Mouse (Mus musculus) bone marrow macrophage, adult 2 months (primary cell): Measurements from ENCODE around the gene N4bp2l2. TPM values are rescaled to one million over a fixed set of nuclear protein-coding genes. Genes with fewer than 3 reads are reported as not detected.

Experiments used
- H3K27ac ChIP-seq: 2 replicates; pipeline ENCODE4 v1.5.1; 2012; ENCODE audit warnings: low read depth, low read length; ENCODE audit not compliant: insufficient read depth
- H3K4me1 ChIP-seq: 2 replicates; pipeline ENCODE4 v1.6.1; 2012; ENCODE audit warnings: low read length; ENCODE audit not compliant: control insufficient read depth, insufficient read depth
- H3K4me3 ChIP-seq: 2 replicates; pipeline ENCODE4 v1.5.1; 2012; ENCODE audit warnings: mild to moderate bottlenecking, low read length, moderate library complexity; ENCODE audit not compliant: insufficient read depth
- CTCF ChIP-seq: IDR thresholded peaks from 2 replicates; pipeline ENCODE4 v1.5.1; 2012; ENCODE audit warnings: low read depth, mild to moderate bottlenecking, low read length, moderate library complexity
- POLR2A ChIP-seq: IDR thresholded peaks from 2 replicates; pipeline ENCODE4 v1.6.1; 2012; ENCODE audit warnings: mild to moderate bottlenecking, low read depth, low read length, borderline replicate concordance
- polyA plus RNA-seq: library from polyadenylated mRNA; stranded (reverse); fragments of >200 nt; gene quantifications from 2 replicates; pipeline ENCODE4 v1.2.4, GENCODE M21; 2012; ENCODE audit not compliant: missing spikeins, insufficient read depth, insufficient read length

Gene N4bp2l2
- polyA plus RNA-seq, 1 experiment = 67.2 TPM

DNA sequence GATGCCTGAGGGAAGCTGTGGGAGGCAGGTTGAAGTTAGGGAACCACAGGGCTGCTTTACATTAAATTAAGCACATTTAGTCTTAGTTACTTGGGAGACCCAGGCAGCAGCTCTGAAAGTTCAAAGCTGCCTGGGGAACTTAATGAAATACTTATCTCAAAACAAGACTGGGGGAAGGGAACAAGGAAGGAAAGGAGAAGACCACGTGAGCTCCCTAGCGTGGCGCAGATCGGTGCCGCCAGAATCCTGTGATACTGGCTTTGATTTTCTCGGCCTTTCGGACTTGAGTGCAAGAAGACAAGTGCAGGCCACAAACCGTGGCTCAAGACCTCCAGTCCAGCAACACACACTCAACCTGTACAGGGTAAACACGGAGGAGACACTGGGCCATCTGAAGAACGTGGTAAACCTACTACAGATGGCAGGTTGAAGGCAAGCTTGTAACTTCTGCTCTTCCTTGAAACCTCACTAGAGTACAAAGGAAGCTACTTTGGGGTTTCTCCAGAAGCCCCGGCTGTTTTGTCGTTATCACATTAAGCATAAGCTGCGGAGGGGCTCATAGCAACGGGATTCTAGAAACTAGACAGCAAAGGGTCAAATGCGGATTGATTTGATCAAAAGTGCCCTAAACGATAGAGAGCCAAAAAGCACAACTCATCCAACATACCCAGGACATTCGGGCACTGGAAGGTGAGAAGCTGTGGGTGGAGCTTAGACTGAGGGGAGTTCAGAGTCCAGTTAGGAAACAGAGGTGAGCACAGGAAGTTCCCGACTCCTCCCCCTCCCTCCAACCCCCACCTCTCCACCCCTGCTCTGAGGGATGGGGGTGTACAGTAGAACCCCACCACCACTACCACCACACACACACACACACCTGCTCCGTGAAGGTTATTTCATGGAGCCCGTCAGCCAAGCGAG, 67.5 kb downstream of the N4bp2l2 start:
- Histone ChIP-seq H3K4me1 (peaks cover 32% of the 10 kb centered on the region), H3K4me3 (peak overlapping the region; percentile 32; the same call in 1 of the 2 replicates), H3K27ac (peak overlapping the region; percentile 38)
- no peak for TF ChIP-seq POLR2A
- TF ChIP-seq CTCF = no peak

DNA sequence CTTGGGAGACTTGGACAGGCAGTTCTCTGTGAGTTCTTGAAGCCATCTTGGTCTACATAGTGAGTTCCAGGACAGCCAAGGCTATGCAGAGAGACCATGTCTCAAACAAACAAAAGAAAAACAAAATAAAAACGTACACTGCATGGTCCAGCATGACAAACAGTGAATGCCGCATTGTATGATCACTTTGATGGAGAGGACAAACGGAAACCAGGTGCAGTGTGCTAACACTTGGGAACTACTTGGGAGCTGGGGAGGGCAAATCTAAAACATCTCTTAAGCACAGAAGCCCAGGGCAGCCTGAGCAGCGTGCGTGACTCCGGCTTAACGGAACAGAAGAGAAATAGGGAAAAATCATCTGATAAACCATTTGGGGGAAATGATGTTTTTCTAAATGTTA, 68.9 kb downstream of the N4bp2l2 start, which contains the start of gene N4bp2l1:
Gene N4bp2l1, minus strand, starts transcription at position 101 of the 400 bp plus-strand sequence.
- H3K27ac ChIP-seq = peak within 1 kb of the TSS; percentile 39
- peaks cover 34% of the 10 kb centered on the region for H3K4me1 ChIP-seq
- TF ChIP-seq CTCF = no peak
- no peak for TF ChIP-seq POLR2A
- H3K4me3 ChIP-seq = no peak within 1 kb of the TSS

DNA sequence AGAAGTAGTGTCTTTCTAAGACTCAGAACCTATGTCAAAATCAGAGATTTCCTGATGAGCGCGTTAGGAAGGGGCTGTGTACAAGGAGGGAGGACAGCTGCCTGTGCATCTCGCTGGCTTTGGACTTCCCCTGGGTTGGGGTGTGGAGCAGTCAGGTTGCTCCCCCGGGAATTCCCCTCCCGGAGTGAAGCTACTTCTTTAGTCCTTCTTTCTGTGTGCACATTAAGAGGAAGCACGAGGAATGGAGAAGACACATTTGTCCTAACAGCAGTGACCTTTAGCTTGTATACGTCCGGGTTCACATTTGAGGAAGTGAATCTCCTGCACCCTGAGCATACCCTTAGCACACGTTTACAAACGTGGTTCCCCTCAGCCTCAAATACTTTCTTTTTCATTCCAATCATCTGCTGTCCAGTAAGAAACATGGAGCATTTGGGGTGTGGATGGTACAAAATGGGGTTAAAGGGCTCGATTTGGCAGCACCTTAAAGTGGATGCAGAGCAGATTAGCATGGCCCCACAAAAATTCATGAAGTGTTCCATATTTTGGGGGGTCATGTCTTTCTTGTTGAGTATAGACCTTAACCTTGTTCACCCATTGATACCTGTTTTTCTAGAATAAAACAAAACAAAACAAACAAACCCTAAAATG, 70.5 kb downstream of the N4bp2l2 start:
- Histone ChIP-seq H3K4me1 (peaks cover 38% of the 10 kb centered on the region), H3K4me3 (peak overlapping the region; percentile 84), H3K27ac (peak overlapping the region; percentile 88)
- TF ChIP-seq POLR2A = no peak

DNA sequence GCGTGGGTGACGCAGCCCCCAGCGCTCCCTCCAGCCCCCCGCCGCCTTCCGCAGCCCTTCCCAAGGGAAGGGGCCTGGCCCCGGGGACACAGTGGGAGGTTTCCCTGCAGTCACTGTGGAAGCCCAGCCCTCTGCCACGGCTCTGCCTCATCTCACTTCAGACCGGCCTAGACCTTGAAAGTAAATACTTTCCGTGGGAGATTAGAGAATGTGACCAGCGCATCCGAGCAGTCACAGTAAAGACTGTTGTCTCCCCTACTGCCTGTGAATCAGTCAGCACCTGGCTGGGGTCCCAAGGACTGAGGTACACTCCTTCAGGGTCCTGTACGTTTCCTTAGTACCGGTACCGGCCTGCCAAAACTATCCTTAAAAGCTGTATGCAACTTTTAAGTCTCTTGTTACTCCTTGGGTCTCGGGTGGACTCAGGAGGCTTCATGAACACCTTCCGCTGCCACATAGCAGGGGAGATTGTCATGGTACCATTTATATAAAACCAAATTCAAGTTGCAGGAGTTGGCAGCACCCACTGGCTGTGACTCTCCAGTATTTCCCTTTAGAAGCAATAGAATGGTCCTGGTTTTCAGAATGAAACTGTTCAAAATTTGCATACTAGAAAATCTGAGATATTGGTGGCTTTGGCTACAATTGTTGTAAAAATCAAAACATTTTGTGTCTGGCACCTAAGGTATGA, 71.2 kb downstream of the N4bp2l2 start:
- H3K4me3 ChIP-seq = peak overlapping the region; percentile 84
- TF ChIP-seq POLR2A (no peak), CTCF (0 out of 2 replicates have a peak, but pooled peaks have one; percentile 20)
- H3K27ac ChIP-seq = peak overlapping the region; percentile 88
- H3K4me1 ChIP-seq = peaks cover 31% of the 10 kb centered on the region

DNA sequence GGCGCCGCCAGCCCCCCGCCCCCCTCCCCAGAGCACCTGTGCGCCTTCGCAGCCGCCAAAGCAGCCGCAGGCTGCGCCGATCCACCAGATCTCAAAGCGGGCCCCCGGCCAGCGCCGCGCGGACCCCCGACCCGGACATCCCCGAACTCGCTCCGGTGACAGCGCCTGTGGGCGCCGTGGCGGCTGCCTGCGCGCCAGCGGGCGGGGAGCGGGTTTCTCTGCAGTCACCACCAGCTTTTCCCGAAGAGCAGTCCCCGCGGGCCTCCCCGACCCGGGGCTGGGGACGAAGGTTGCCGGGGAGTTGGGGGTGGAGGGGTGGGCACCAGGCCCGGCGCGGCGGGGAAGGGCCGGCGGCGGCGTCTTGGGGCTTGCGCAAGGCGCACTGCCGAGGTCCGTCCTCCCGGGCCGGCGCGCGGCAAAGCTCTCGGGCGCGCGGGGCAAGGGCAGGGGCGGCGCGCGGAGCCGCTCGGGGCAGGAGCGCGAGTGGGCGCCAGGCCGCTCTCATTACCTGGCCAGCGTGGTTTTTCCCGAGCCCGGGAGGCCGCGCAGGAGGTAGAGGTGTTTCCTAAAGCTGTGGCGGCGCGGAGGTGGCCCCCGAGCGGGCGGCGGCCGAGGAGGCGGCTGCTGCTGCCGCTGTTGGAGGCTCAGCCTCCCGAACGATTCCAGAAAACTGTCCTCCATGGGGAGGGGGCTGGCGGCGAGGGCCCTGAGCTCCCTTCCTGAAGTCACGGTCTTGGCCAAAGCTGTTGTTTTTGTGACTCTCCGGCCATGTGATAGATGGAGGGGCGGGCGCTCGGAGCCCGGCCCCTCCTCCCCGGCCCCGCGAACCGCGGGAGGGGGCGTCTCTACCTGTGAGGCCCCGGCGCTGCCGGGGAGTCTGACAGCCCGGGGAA, 72.0 kb downstream of the N4bp2l2 start:
- Histone ChIP-seq H3K4me1 (peaks cover 28% of the 10 kb centered on the region), H3K4me3 (peak overlapping the region; percentile 84), H3K27ac (peak overlapping the region; percentile 88)
- TF ChIP-seq POLR2A = no peak
- no peak for TF ChIP-seq CTCF

DNA sequence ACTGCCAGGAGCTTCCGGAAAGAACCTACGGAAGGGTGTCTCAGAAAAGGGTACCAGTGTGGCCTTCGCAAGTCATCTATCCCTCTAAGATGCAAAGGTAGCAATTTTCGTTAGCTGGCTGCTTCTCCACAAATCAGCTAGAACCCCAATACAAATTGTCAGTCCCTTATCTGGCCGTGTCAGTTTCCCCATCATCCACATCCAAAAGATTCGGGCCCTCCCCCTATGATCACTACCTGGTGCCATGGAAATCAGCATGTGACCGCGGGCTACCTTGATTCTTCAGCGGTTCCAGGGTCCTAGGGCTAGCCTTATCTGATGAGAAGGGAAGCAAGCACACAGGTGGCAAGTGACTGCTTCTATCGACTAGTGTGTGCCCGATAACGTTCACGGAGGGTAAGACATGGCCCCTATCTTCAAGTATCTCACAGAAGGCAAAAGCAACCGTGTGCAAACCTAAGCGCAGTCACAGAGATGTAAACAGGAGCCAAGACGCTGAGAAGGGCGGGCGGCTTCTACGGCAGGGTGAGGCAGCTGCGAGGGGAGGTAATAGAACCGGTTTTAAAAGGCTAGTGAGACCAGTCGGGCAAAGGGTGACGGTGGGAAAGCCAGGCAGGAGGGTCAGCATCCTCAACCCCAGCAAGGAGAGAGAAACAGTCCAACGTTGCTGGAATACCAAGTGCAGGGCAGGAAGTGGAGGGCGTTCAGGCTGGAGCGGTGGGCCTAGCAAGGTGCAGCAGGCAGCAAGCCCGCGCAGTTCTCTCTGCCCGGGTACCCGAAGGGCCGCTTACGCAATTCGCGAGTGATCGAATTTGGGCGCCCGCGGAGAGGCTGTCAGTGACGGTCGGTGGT, 72.9 kb downstream of the N4bp2l2 start:
- H3K4me1 ChIP-seq = peaks cover 23% of the 10 kb centered on the region
- H3K4me3 ChIP-seq = peak overlapping the region; percentile 84
- H3K27ac ChIP-seq = peak overlapping the region; percentile 64
- TF ChIP-seq CTCF (no peak), POLR2A (no peak)

DNA sequence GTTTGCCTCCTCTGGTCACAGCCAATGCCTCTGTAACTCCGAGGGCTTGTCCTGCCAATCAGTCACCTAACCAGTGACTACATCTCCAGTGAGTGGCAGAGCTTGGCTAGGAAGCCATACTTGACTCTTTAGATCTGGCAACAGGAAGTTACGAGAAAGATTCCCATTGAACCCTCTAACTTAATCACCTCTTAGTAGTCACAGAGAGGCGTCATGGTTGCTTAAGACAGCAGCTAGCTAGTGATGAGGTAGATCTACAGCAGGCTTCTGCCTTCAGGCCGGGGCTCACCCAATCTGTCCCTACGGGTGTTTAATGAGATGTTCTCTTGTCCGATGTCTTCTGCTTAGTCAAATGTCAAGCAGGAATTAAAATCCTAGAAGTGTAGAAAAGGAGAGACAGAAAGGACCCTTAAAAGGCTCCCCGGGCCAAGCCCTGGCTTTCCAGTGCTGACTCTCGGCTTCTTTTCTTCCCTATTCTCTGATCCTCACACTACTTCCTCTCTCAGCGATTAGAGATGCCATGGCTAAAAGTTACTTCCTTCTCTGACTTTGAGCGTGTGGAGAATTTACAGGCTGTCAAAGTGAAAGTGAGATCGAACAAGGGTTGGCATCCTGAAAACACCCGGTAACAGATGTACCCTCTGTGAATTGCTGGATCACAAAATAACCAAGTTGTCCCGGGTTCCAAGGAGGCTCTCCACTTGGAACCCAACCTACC, 73.6 kb downstream of the N4bp2l2 start:
- peak overlapping the region; percentile 78 for H3K27ac ChIP-seq
- TF ChIP-seq CTCF (no peak), POLR2A (no peak)
- H3K4me3 ChIP-seq = peak overlapping the region; percentile 84
- peaks cover 20% of the 10 kb centered on the region for H3K4me1 ChIP-seq

DNA sequence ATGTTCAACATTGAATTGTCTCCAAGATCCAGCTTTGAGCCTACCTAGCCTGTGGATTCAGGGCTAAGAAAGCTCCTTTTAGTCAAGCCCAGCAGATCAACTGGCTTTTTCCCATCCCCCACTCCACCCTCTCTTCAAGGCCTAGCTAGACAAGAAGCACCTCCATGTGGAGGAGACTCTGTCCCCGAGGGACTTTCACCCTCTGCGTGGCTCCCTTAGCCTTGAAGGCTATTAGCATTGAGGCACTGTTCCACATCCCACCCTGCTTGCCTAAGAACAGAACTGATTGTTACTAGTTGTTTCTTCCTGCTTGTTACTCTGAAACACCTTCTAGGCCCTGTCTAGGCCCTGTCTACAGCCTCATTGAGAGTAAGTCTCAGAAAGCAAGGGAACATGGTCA, 76.0 kb downstream of the N4bp2l2 start:
- Histone ChIP-seq H3K27ac (no peak overlapping the region), H3K4me1 (peaks cover 12% of the 10 kb centered on the region)
- TF ChIP-seq POLR2A (no peak), CTCF (no peak)

More for the DNA sequence above, 76.0 kb downstream of the N4bp2l2 start:
- H3K4me3 ChIP-seq = no peak overlapping the region
